Comparison of ENCODE assay signal across 8 mouse cellular contexts in genomic region chr3:138525494-138525893, GRCm38 (mm10). TPM values are rescaled to one million over a fixed set of nuclear protein-coding genes. Genes with fewer than 3 reads are reported as not detected.
DNase-seq lines count a peak whose midpoint lies in the region; ATAC-seq and TF ChIP-seq lines count a peak whose summit lies in the region.

No protein-coding gene starts in this region.

- no peak for TF ChIP-seq EP300 in lung, postnatal 0 days (IDR thresholded peaks at IDR 0.05)

- H3K27me3 ChIP-seq in lung, postnatal 0 days (replicated peaks; ENCODE audit: insufficient read depth, low read length), result no peaks in the 10 kb centered on the region
- no peaks in the 10 kb centered on the region for H3K27me3 ChIP-seq in intestine, postnatal 0 days (replicated peaks; ENCODE audit: control insufficient read depth, insufficient read depth, low read length)
- H3K27me3 ChIP-seq in stomach, embryonic 14.5 days (ENCODE audit: control insufficient read depth, insufficient read depth, low read length), result no peaks in the 10 kb centered on the region

- peak overlapping the region; percentile 98 for H3K27ac ChIP-seq in lung, postnatal 0 days (ENCODE audit: low read length)
- peak overlapping the region; percentile 96 for H3K27ac ChIP-seq in intestine, postnatal 0 days (ENCODE audit: low read depth, low read length)
- H3K27ac ChIP-seq in stomach, embryonic 14.5 days (ENCODE audit: low read length), result no peak overlapping the region

- intact Hi-C loops in heart, postnatal 14 days (cut with DNase I), result loop anchor here (5.0 to 10.0 kb wide), 3 partner anchors 83 to 549 kb away; partner anchors contain the start of genes Adh5, Rap1gds1 and Tspan5

- H3K9me3 ChIP-seq in lung, postnatal 0 days (ENCODE audit: low read length), result no peaks in the 10 kb centered on the region
- H3K9me3 ChIP-seq in intestine, postnatal 0 days (ENCODE audit: control insufficient read depth), result no peaks in the 10 kb centered on the region
- H3K9me3 ChIP-seq in stomach, embryonic 14.5 days (ENCODE audit: control insufficient read depth, low read depth, low read length), result no peaks in the 10 kb centered on the region

- DNase-seq in heart, adult 11 months, result peak; percentile 78
- no peak for DNase-seq in heart, postnatal 14 days
- DNase-seq in lung, postnatal 0 days (ENCODE audit: low spot score), result peak; percentile 32
- DNase-seq in lung, adult 2 months, result no peak
- no peak for DNase-seq in spleen, adult 18-20 months
- DNase-seq in kidney, adult 8-10 months, result no peak

- no peaks in the 10 kb centered on the region for H3K4me1 ChIP-seq in lung, postnatal 0 days (ENCODE audit: insufficient read depth, low read depth, low read length)
- no peaks in the 10 kb centered on the region for H3K4me1 ChIP-seq in lung, adult 2 months (ENCODE audit: control insufficient read depth, insufficient read depth, low read length)
- H3K4me1 ChIP-seq in intestine, postnatal 0 days (replicated peaks; ENCODE audit: control insufficient read depth, insufficient read depth, low read length), result no peaks in the 10 kb centered on the region
- H3K4me1 ChIP-seq in stomach, embryonic 14.5 days (ENCODE audit: control insufficient read depth, insufficient read depth, low read length), result peaks cover 15% of the 10 kb centered on the region

- no peak overlapping the region for H3K4me3 ChIP-seq in lung, postnatal 0 days (ENCODE audit: low read depth, low read length)
- H3K4me3 ChIP-seq in lung, adult 2 months (replicated peaks; ENCODE audit: extremely low read depth, low read depth, low read length), result no peak overlapping the region
- no peak overlapping the region; the same call in 1 of the 2 replicates for H3K4me3 ChIP-seq in intestine, postnatal 0 days (ENCODE audit: low read depth, low read length)
- H3K4me3 ChIP-seq in stomach, embryonic 14.5 days (ENCODE audit: low read depth, low read length), result peak overlapping the region; percentile 92; the same call in 1 of the 2 replicates

- TF ChIP-seq POLR2A in lung, adult 2 months (IDR thresholded peaks at IDR 0.05; ENCODE audit: borderline replicate concordance, extremely low read depth, low read depth, low read length), result no peak

- ATAC-seq in lung, postnatal 0 days, result no peak
- no peak for ATAC-seq in intestine, postnatal 0 days
- no peak for ATAC-seq in stomach, embryonic 14.5 days (ENCODE audit: insufficient number of reproducible peaks, insufficient read depth, low FRiP score, low read depth)

- no peak overlapping the region; the same call in 1 of the 2 replicates for H3K4me2 ChIP-seq in lung, postnatal 0 days (replicated peaks; ENCODE audit: low read depth, low read length)
- peak overlapping the region; percentile 96 for H3K4me2 ChIP-seq in intestine, postnatal 0 days (replicated peaks; ENCODE audit: low read depth)
- H3K4me2 ChIP-seq in stomach, embryonic 14.5 days (replicated peaks; ENCODE audit: low read depth, low read length), result peak overlapping the region; percentile 49

- TF ChIP-seq CTCF in lung, postnatal 0 days (IDR thresholded peaks at IDR 0.05), result no peak
- TF ChIP-seq CTCF in lung, adult 2 months (IDR thresholded peaks at IDR 0.05; ENCODE audit: insufficient read depth, low read length), result no peak
- no peak for TF ChIP-seq CTCF in intestine, postnatal 0 days (IDR thresholded peaks at IDR 0.05; ENCODE audit: low read depth)

- no peak overlapping the region for H3K9ac ChIP-seq in lung, postnatal 0 days (replicated peaks; ENCODE audit: low read depth)
- no peak overlapping the region for H3K9ac ChIP-seq in intestine, postnatal 0 days (ENCODE audit: low read depth, low read length)
- H3K9ac ChIP-seq in stomach, embryonic 14.5 days (replicated peaks; ENCODE audit: low read depth, low read length), result no peak overlapping the region

- no peaks in the 10 kb centered on the region for H3K36me3 ChIP-seq in lung, postnatal 0 days (ENCODE audit: insufficient read depth, low read length)
- H3K36me3 ChIP-seq in intestine, postnatal 0 days (ENCODE audit: control insufficient read depth, insufficient read depth), result no peaks in the 10 kb centered on the region
- H3K36me3 ChIP-seq in stomach, embryonic 14.5 days (ENCODE audit: control insufficient read depth, insufficient read depth, low read length), result no peaks in the 10 kb centered on the region

- 63% methylated on average over 8 of the region's 8 CpGs for WGBS in lung, postnatal 0 days
- WGBS in lung, adult 2 months, result 75% methylated on average over 8 of the region's 8 CpGs
- WGBS in intestine, postnatal 0 days, result 80% methylated on average over 8 of the region's 8 CpGs
- WGBS in stomach, embryonic 14.5 days, result 61% methylated on average over 8 of the region's 8 CpGs

RNA-seq across cellular contexts. Expression of gene Eif4e, which starts 0.5 kb away (rescaled TPM):
- 100 to 1,000 TPM; 122 to 134 TPM for total RNA-seq in heart, postnatal 14 days (2021)
- polyA plus RNA-seq in lung, postnatal 0 days (2015; fragmentation: Nextera tagmentation; extraction: Ambion mirVana), result 121 and 125 TPM in 2 replicates
- polyA plus RNA-seq in lung, adult 2 months (2012; rRNA removed), result 5.1 and 23.2 TPM in 2 replicates
- polyA plus RNA-seq in intestine, postnatal 0 days (2015; fragmentation: Nextera tagmentation; extraction: Ambion mirVana), result 126 and 134 TPM in 2 replicates
- polyA plus RNA-seq in stomach, embryonic 14.5 days (2014; fragmentation: Nextera tagmentation; extraction: Ambion mirVana), result 343 and 347 TPM in 2 replicates

RNA-seq across cellular contexts. Expression of gene Metap1, which starts 36.2 kb away (rescaled TPM):
- total RNA-seq in heart, postnatal 14 days (2021), result 10 to 100 TPM; 39.6 to 42.6 TPM
- 23.9 and 25.2 TPM in 2 replicates for polyA plus RNA-seq in lung, postnatal 0 days (2015; fragmentation: Nextera tagmentation; extraction: Ambion mirVana)
- 8.9 and 15.6 TPM in 2 replicates for polyA plus RNA-seq in lung, adult 2 months (2012; rRNA removed)
- polyA plus RNA-seq in intestine, postnatal 0 days (2015; fragmentation: Nextera tagmentation; extraction: Ambion mirVana), result 29.0 and 29.6 TPM in 2 replicates
- 59.6 and 66.2 TPM in 2 replicates for polyA plus RNA-seq in stomach, embryonic 14.5 days (2014; fragmentation: Nextera tagmentation; extraction: Ambion mirVana)

Comparison
In these comparisons a context has a peak if more than half of its experiments do, and no peak if none do; other contexts are left out.
1. DNase-seq: peak in heart, adult 11 months (single experiment) and lung, postnatal 0 days (single experiment); none in heart, postnatal 14 days (0 of 2), lung, adult 2 months (single experiment), spleen, adult 18-20 months (0 of 2) and kidney, adult 8-10 months (0 of 2).